Mouse (Mus musculus) testis, adult 2 months (tissue): ENCODE results near the gene BC030499.

Experiments
- CTCF ChIP-seq: fragments of 200-500 bp; IDR thresholded peaks from 2 replicates; pipeline ENCODE4 v1.5.1; 2012; ENCODE audit warnings: low read depth, mild to moderate bottlenecking, inconsistent platforms, low read length, moderate library complexity; ENCODE audit not compliant: control insufficient read depth, insufficient read depth, insufficient replicate concordance
- POLR2A ChIP-seq: fragments of 200-500 bp; IDR thresholded peaks from 2 replicates; pipeline ENCODE4 v1.6.1; 2012; ENCODE audit warnings: low read depth, mild to moderate bottlenecking, inconsistent platforms, low read length, moderate library complexity; ENCODE audit not compliant: control insufficient read depth

- no peak for TF ChIP-seq CTCF
- peak; percentile 27; the same call in 1 of the 2 replicates for TF ChIP-seq POLR2A
These were observed 53.0 kb downstream of the BC030499 start, which contains the start of gene Unc119 for GRCm38 (mm10) chr11:78343381-78344327.
